Mouse (Mus musculus): Measurements from ENCODE around the gene Serpina3a.

GRCm38 (mm10) chr12:104141506-104141905 is 29.0 kb downstream of the Serpina3a start:
- no peak for TF ChIP-seq CHD2 (IDR thresholded peaks at IDR 0.05; ENCODE audit: low read depth, low read length)
- TF ChIP-seq MAFK (IDR thresholded peaks at IDR 0.05; ENCODE audit: insufficient read depth, low read depth, low read length): no peak
